In the genomic region with DNA sequence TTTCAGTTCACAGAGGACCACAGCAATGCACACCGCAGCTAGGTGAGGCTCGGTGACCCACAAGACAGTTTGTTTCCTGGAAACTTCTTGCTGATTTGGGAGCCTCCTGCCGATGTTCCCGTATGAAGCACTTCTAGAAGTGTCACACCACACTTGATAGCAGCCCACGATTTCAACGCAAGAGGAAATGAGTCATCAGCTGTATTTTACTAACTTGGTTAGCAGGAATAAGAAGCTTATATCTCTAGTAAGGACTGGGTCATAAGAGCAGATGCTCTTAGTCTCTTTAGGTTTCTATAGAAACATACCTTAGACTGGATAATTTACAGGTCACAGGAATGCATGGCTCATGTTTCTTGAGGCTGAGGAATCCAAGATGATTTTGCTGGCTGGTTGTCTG, we compare ENCODE assay signal across 22 mouse cellular contexts.
"Had no signal": no experiment of that assay in that cellular context is flagged by ENCODE, and none has a peak within 500 bp of the region (broad histone marks: within the 10 kb centered on the region; RNA-seq: fewer than 3 reads in every experiment).

No protein-coding gene starts in this region.

- DNase-seq: kidney, adult 11 months; kidney, adult 8-10 months; kidney, postnatal 14 days; kidney, postnatal 4 days; liver; lung, adult 18-20 months; lung, postnatal 10 days; lung, postnatal 36 days; right cerebral cortex, adult 18-20 months; right cerebral cortex, postnatal 14 days; right cerebral cortex, postnatal 4 days; thymus, adult 18-20 months; thymus, postnatal 36 days had no signal

- ATAC-seq: liver, embryonic 12.5 days; midbrain, embryonic 13.5 days; midbrain, embryonic 16.5 days had no signal

- H3K27me3 ChIP-seq: kidney, embryonic 15.5 days; liver, embryonic 12.5 days; liver, embryonic 15.5 days; lung, embryonic 15.5 days; megakaryocyte, embryonic 14.5 days; midbrain, embryonic 13.5 days; neural tube, embryonic 12.5 days; neural tube, embryonic 15.5 days had no signal
